Mouse (Mus musculus): Measurements from ENCODE around the gene Srarp.

The Srarp gene

GRCm38 (mm10) chr4:141389366-141390150 lies 46.3 kb downstream of the Srarp start:
- no peak for DNase-seq (ENCODE audit: low read depth, low spot score)

GRCm38 (mm10) chr4:141387933-141388332 lies 48.0 kb downstream of the Srarp start:
- DNase-seq (ENCODE audit: low read depth, low spot score): no peak

DNA sequence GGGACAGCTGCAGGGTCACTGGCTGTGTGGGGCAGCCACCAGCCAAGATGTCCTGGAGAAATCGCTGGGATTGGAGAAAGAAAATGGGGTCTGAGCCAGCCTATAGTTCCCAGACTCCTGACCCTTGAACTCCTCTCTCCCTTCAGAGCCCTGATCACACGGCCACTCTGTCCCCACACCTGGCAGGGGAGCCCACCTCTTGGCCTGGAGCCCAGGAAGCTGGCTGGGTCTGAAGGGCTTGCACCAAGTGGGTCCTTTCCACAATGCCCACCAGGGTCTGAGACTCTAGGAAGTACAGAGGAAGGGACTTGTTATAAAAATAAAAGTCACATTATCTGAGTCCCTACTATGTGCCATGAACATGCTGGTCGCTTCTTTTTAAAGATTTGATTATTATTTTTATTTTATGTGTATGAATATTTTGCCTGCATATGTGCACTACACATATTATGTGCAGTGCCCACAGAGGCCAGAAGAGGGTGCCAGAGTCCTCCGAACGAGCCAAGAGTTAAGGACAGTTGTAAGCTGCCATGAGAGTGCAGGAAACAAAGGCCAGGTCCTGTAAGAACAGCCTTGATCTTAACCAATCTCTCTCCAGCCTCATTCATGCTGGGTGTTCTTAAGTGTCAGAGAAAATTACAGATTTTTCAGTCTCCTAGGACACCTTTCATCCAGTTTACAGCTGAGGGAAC lies 48.7 kb downstream of the Srarp start:
- peak; percentile 91 for DNase-seq (ENCODE audit: low read depth, low spot score)

DNA sequence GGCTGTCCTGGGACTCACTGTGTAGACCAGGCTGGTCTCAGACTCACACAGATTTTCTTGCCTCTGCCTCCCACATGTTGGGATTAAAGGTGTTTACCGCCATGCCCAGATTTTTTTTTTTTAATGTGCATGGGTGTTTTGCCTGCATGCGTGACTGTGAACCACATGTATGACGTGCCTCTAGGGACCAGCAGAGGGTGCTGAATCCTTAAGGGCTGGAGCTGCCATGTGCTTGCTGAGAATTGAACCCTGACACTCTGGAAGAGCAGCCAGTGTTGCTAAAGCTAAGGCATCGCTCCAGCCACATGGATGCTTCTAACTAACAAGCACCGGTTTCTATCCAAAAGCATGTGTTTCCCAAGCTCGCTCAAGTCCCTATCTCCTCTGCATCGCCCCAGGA lies 49.8 kb downstream of the Srarp start:
- DNase-seq (ENCODE audit: low read depth, low spot score): peak; percentile 24

DNA sequence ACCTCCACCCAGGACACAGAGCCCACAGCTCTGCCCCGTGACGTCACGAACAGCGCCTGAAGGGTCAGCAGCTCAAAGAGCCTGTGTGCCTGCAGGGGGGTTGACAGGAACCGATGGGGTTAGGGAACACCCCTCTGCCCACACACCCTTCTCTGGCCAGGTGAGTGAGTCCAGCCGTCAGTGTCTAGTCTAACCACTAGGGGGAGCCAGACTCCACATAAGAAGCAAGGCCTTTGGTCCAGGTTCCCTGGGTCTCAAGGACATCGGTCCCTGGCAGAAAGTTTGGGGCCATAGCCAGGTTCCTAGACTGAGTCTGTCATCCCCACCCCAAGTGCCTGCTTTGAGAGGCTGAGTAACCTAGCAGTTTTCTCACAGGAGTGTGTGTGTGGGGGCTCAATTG lies 50.6 kb downstream of the Srarp start:
- DNase-seq (ENCODE audit: low read depth, low spot score): peak; percentile 79

Measured in 3T3-L1 (cell line).